Mouse (Mus musculus): ENCODE results near the gene Snx8.
A peak's percentile ranks its signal among the peaks of the same experiment; 100 is the strongest.
"Not testable (repeated sequence)": the region's sequence is repeated elsewhere in the genome, so short reads cannot be mapped to it uniquely, and the experiment has no call there.

Snx8 gene

DNA sequence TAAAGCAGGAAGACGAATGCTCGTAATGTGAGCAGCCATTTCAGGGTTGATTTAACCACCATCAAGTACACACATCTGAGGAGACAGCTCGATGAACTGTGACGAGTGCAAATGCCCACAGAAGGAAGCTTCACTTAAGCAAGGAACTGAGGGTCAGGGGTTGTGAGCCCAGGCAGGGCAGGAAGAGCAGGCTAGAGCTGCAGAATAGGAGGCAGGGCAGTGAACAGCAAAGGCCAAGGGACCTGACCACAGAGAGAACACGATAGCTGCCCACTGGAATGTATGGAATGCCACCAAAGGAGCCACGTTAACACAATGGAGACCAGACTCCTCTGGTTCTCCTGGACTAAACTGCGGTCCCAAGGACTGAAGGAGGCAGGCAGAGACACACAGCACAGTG, 5.5 kb downstream of the Snx8 start:
- DNase-seq: no peak

DNA sequence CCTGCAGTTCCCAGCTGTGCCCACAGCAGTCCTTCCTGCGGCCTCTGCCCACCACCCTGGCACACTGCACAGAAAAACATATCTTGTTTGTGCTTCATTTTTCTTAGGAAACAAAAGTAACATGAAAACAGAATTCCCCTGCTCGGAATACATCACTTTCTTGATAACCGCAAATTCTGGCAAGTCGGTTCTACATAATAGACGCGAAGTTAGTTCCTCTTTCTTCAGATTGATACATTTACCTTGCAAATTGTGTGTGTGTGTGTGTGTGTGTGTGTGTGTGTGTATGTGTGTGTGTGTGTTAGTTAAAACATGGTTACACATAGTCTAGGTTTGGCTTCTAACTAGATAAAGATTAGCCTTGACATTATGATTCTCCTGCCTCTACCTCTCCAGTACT, 6.4 kb downstream of the Snx8 start:
- DNase-seq: no peak

DNA sequence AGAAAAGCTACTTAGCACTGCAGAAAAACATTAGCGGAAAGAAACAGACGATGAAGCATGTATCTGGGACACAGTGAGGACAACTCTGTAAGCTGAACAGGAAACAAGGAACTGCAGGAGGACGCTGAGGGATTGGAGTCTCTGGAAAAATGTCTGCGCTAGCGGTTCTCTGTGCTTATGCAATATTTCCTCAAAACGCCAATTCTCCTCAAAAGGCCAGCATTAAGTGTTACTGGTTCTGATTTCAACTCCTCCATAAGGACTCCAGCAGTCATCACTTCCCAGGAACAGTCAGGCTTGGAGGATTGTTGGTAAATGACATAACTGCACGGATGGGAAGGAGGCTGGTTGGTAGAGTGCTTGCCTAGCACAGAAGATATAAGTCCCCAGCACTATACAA, 7.9 kb downstream of the Snx8 start:
- no peak for DNase-seq

DNA sequence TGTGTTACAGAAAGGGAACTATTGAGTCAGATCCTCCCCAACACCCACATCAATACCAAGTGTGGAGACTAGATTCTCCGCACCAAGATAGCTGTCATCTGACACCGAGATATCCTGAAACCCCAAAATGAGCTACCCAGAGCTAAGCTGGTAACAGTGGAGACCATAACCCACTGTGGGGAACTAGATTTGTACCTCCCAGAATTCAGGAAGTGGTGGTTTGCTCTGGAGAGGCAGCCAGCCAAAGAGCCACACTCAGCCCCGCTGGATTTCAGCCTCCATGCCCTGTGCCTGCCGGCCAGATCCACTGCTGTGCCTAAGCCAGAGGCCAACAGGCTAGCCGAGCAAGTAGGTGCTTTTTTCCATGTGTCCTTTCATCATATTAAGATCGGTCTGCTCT, 9.8 kb downstream of the Snx8 start:
- no peak for DNase-seq

DNA sequence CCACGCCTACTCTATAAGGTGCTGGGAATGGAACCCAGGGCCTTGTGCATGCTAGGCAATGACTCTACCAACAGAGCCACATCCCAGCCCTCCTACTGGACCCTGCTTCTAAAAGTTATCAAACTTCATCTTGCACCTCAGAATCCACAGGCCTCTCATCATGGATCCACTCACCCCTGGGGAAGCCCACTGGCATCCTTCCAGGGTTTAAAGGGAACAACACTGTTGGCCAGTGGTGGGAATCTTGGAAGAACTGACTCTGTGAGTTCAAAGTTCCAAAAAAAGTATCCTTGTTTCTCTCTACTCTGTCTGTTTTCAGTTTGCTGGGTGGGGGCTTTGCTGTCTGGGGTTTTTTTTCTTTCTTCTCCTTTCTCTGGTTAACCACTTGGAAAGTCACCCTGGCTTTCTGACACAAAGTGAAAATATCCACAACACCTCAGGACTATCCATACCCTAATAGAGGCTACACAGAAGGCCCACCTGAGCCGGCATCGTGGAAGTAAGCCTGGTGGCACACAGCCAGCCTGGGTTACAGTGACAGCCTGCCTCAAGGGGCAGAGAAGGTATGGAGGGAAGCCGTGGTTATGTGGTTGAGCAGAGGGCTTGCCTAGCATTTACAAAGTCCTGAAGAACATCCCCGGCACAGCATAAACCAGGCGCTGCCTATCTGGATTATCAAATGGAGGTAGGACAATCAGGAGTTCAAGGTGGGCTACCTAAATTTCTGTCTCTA, 10.8 kb downstream of the Snx8 start:
- no peak for DNase-seq

DNA sequence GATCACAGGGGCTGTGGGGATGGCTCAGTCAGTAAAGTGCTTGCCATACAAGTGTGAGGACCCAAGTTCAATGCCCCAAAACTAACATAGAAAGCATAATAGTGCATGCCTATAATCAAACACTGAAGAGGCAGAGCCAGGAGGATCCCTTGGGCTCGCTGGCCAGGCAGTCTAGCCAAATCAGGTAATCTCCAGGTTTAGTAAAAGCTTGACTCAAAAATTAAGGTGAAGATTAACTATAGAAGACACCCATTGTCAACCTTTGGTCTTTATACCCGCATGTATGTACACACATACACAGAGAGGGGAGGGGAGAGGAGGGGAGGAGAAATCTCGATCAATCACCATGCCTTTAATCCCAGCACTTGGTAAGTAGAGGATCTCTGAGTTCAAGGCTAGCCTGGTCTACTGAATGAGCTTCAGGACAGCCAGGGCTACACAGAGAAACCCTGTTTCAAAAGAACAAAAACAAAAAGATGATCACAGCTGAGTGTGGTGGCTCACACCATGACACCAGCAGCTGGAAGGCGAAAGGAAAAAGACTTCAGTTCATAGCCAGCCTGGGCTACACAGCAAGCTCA, 13.7 kb downstream of the Snx8 start:
- no peak for DNase-seq

DNA sequence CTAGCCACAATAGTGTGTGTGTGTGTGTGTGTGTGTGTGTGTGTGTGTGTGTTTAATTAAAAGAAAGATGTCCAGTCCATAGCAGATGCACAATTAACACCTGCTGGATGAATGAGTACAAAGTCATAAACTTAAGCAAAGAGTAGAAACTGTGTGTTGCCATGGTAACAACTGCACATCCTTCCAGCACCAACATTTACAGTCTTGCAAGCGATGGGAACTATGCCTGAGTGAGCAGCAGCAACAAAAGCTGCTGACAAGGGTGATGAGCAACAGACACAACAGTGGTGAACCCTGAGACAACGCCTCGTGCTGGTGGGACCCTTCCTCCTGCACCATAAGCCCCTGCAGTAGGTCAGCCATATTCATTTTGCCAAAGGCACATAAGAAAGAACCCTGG, 14.8 kb downstream of the Snx8 start:
- DNase-seq: peak; percentile 10

DNA sequence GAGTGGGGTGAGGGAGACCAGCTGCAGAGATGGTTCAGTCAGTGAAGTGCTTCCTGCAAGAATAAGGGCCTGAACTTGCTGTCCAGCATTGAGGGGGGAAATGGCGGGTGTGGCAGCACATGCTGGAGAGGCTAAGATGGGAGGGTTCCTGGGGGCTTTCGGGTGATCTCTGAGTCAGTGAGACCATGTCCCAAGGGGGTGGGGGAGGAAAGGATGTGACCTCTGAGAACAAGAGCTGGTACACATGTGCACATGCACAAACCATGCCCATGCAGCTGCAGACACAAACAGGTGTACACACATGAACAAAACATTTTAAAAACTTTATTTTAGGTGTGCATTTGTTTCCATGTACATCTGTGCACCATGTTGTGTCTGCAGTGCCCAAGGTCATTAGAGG, 15.4 kb downstream of the Snx8 start:
- no peak for DNase-seq

DNA sequence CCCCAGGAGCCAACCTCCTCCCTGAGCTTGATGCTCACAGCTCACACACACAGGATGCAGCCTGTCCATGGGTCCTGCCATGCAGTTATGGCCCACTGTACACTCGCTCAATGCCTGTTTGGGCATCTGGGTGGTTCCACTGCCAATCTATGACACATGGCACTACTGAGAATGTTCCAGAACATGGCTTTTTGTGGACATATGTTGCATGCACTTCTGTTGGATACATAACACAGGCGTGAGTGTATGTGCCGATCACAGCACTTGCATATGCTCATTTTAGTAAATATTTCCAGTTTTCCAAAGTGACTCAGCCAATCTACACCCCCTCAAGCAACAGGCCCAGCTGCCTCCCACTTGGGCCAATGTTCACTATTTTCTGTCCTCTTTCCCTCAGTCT, 17.4 kb downstream of the Snx8 start:
- peak; percentile 18 for DNase-seq

DNA sequence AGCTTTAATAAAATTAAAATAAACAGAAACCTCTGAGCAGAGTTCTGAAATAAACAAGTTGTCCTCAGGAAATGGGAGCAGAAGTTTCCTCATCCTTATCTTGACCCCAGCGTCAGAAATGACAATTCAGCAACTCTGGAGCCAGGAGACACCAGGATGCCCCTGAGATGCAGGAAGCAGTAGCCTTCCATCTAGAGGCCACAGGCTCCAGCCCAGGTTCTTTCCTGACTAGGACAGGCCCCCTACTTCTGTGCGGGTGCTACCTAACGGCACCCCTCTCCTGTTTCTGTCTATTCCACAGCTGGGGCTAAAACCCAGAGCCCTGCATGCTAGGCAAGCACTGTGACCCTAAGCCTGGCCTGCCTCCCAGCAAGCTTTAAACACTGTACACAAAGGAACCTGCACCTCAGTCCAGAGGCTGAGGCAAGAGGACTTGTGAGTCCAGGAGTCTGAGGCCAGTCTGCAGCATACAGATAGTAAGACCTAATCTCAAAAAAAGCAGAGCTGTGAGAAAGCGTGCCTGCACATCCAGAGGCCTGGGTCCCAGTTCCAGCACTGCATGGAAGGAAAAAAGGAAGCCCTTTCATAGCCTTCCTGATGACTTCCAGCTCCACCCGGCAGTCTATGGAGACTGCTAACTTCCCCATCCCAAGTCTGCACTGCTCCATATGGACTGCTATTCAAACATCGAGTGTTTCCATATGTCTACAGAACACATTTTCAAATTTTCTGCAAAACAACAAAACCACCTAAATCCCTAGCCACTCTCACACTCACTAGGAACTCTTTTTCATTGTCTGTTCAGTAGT, 18.4 kb downstream of the Snx8 start:
- no peak for DNase-seq

DNA sequence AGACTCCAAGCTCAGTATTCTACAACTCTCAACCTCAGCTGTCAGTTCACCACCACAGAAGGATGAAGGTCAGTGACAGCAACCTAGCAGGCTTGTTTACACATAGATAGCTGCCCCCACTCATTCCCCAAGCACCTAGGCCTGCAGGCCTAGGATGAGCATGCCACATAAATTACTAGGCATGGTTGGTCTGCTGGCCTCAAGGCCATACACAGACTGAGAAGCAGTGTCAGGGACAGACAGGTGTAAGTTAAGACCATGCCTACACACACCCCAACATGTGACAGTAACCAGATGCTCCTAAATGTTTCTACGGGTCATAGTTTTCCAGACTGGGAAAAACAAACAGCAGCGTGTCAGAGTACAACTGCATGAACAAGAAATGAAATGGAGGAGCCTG, 19.6 kb downstream of the Snx8 start:
- no peak for DNase-seq

DNA sequence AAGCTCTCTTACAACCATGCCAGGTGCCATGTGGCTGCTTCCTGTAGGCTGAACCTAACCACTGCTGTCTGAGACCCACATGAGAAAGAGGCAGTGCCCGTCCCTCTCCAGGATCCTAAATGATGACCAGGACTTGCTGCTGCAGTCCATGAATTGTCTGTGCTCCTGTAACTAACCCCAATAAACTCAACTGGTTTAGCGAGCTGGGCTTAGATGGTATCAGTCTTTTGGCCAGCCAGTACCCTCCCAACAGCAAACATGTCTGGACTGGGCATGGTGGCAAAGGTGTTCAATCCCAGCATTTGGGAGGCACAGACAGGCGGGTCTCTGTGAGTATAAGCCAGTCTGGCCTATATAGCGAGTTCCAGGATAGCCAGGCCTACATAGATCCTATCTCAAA, 20.1 kb downstream of the Snx8 start:
- no peak for DNase-seq

DNA sequence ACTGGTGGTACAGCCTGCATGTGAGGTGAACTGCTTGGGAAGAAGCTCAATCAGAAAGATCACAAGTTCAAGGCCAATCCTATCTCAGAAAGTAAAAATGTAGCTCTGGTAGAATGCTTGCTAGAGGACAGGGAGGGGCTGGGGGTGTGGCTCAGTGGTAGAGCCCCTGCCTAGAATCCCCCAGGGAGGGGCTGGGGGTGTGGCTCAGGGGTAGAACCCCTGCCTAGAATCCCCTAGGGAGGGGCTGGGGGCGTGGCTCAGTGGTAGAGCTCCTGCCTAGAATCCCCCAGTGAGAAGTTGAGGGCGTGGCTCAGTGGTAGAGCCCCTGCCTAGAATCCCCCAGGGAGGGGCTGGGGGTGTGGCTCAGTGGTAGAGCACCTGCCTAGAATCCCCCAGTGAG, 20.9 kb downstream of the Snx8 start:
- DNase-seq: not testable (repeated sequence)

DNA sequence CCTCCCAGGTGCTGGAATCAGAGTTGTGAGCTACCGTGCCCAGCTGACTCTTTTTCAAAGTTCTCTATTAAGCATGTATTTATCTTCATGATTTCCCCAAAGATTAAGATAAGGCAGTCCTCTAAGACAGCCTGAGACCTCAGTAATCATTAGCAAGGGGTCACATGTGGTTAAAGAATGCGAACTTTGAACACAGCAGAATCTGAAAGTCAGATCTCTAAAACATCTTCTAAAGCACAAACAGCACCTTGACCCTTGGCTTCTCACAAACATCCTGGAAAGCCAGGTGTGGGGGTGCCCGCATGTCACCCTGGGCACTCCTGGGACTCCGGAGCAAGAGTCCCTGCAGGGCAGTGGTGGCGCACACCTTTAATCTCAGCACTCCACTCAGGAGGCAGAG, 24.6 kb downstream of the Snx8 start:
- DNase-seq: no peak

DNA sequence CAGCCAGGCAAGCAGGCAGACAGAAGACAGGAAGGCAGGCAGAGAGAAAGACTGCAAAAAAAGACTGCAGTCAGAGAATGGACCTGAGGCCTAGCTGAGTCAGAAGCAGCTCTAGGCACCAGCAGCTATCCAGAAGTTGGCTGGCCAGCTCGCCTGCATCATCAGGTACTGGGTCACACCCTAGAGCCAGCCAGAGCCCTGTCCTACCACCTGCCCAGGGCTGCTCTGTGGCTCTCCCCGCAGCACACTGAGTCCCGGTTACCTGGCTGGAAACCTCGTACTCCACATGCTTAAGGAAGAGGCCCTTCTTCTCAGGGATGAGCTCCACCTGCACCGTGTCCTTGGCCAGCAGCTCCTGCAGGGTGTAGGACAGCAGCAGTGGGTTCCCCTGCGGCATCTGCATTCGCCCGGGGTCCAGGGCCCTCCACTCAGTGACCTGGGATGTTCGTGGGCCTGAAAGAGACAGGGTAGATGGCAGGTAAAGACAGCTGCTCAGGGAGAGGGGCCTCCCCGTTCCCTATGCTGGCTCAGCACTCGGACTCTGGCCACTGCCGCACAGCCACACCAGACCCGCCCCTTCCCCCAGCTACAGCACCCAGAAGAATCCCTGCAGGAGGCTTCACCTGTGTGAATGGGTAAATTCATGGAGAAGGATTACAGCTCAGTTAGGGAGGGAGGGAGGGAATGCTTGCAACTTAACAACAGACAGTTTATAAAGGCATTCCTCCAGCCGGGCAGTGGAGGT, 29.0 kb downstream of the Snx8 start:
- DNase-seq: no peak

DNA sequence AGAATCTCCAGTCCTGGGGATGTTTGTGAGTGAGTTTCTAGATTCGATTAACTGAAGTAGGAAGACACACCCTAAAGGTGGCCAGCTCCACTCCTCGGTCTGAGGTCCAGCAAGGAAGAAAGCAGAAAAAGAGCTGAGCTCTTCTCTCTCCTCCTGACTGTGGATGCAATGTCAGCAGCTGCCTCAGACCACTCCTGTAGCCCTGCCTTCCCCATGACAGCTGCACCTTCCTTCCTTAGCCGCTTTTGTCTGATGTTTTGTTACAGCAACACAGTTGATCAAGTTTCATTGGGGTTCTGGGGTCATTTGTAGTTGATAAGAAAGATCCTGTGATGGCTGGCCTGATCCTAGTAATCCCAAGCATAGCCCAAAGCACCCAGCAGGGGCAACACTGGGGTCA, 31.6 kb downstream of the Snx8 start:
- no peak for DNase-seq

DNA sequence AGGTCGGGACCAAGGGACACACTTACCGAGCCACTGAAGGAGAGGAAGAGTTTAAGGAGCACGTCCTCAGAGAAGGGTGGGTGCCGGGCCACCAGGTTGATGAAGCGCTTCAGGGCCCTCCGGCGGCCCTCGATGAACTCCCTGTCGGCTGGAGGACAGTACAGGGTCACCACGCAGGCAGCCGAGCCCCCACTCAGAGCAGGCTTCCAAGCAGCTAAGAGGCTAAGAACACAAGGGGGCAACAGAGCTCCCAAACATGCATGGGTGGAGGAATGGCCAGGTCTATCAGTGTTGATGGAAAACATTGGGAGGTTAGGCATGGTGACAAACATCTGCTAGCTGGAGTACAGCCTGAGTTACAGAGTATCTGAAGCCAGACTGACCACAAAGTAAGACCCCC, 33.1 kb downstream of the Snx8 start:
- DNase-seq: no peak

DNA sequence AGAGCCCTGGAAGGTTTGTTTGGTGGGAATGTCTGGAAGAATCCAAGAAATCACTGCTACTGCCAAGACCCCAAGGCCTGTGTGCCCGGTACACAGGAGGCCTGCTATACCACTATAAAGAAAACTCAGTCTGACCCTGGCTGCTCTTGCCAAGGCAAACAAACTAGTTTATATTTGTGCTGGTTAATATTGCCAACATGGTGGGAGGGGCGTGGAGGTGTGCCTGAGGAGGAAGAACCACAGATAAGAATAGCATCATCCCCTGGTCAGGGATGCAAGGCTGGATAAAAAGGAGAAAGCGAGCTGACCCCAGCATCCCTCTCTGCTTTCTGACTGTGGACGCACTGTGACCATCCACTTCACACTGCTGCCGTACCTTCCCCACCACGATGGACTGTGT, 36.7 kb downstream of the Snx8 start:
- no peak for DNase-seq

DNA sequence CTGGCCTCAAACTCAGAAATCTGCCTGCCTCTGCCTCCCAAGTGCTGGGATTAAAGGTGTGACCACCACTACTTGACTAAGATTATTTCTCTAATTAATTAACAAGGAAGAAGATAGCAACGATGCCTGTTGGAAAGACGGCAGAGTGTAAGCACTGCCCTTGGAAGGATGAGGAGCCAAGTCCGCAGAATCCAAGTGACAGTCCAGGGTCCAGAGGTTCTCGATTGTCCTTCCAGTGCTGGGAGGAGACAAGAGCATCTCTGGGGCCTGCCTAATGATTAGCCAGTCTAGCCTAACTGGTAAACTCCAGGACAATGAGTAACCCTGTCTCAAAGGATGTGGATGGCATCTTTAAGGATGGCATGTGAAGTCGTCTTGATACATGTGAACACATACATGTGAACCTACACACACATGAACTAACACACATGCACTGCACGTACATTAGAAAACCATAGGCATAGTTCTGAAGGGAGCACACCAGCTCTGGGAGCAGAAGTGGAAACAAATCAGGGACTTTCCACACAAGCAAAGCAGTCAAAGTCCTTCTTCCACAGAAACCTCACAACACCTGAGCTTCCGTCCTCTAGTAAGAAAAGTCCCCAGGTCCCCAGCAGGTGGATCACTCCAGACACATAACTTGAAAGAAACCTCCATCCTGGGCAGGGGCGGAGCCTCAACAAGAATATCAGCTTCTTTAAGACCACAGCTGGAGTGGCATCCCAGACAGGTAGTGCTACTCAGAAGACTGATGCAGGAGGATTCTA, 38.1 kb downstream of the Snx8 start:
- no peak for DNase-seq

DNA sequence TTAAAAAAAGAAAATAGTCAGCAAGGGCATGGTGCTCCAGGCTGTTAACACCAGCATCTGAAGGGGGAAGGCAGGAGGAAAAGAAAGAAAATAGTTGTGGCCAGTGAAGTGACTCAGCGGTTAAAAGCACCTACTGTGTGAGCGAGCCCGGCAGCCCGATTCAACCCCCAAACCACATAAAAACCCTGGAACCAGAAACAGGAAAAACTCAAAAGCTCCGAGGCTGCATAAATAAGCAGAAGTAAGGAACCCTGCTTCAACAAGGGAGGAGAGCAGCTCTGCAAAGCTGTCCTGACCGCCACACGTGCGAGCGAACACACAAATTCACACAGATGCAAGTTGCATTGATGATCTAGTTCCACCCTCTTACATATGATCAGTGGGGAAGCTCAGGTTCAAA, 39.2 kb downstream of the Snx8 start:
- DNase-seq: no peak

DNA sequence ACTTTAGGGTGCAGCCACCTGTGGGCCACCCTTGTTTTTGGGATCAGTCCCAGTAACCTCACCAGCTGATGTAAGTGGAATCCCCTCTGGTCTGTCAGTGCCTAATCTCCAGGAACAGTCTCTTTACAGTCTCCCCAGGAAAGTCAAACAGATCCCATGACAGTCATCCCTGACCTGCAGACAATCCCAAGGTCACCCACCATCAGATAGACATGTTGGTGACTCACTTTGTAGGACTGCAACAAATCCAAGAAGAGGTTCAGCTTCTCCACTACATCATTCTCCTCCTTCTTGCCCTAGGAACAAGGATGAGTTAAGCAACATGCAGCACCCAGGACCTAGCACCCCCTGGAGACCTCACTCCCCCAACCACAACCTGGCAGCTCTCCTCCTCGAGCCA, 43.0 kb downstream of the Snx8 start:
- no peak for DNase-seq

DNA sequence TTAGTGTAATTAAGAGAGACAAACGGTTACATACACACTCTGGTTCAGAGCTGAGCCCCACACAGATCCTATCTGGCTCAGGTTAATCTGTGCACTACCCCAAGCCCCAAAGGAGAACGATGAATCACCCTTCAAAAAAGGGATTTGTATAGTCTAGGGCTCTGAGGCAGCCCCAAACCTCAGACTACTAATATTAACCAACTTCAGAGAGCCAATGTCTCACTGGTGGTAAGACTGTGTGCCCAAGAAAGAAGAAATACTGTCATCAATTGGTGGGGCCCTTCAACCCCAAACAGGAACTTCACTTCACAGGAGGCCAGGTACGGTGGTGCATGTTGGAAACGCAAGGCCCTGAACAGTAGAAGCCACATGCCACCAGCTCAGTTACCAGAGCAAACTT, 43.8 kb downstream of the Snx8 start:
- no peak for DNase-seq

DNA sequence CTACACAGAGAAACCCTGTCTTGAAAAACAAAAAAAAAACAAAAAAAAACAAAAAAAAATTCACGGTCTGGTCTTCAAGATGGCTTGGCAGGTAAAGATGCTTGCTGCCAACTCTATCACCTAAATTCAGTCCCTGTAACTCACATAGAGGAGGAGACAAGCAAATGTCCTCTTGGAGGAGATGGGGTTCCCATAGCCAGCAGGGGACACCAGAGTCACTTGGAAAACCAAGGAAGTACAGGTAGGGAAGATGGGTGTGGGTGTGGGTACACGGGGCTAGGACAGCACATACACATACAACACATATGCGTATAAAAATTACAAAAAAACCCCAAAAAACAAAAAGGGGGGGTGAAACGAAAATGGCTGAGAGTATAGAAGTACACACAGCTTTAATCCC, 46.2 kb downstream of the Snx8 start:
- DNase-seq: no peak

All from right cerebral cortex, postnatal 4 days (tissue).